Mouse (Mus musculus) erythroblast, embryonic 14.5 days (primary cell): ENCODE results near the gene Gm49321. TPM values are rescaled to one million over a fixed set of nuclear protein-coding genes. Genes with fewer than 3 reads are reported as not detected.

ENCODE experiments used
- H3K27me3 ChIP-seq: 2 replicates; pipeline ENCODE4 v1.6.1; 2012; ENCODE audit warnings: inconsistent platforms; ENCODE audit not compliant: control insufficient read depth
- H3K36me3 ChIP-seq: 2 replicates; pipeline ENCODE4 v1.6.1; 2012; ENCODE audit warnings: mild to moderate bottlenecking, inconsistent platforms; ENCODE audit not compliant: control insufficient read depth
- H3K4me1 ChIP-seq: 2 replicates; pipeline ENCODE4 v1.6.1; 2012; ENCODE audit warnings: inconsistent platforms; ENCODE audit not compliant: control insufficient read depth
- H3K4me3 ChIP-seq: replicated peaks from 2 replicates; pipeline ENCODE3; 2012; ENCODE audit warnings: moderate library complexity, mild to moderate bottlenecking, inconsistent platforms
- H3K9me3 ChIP-seq: 2 replicates; pipeline ENCODE4 v1.6.1; 2012; ENCODE audit warnings: low read length, inconsistent platforms, mixed read lengths; ENCODE audit not compliant: control insufficient read depth
- GATA1 ChIP-seq: IDR thresholded peaks from 2 replicates; pipeline ENCODE4 v1.6.1; 2012; ENCODE audit warnings: low read length, inconsistent platforms, mixed read lengths
- TAL1 ChIP-seq: IDR thresholded peaks from 3 replicates; pipeline ENCODE4 v1.6.1; 2012; ENCODE audit warnings: low read length, inconsistent platforms, mixed read lengths
- polyA plus RNA-seq: library from polyadenylated mRNA; stranded (reverse); fragments of >175 nt; gene quantifications from 2 replicates; pipeline ENCODE4 v1.2.3, GENCODE M21; 2012

Gm49321 gene
- polyA plus RNA-seq, 1 experiment = not detected

DNA sequence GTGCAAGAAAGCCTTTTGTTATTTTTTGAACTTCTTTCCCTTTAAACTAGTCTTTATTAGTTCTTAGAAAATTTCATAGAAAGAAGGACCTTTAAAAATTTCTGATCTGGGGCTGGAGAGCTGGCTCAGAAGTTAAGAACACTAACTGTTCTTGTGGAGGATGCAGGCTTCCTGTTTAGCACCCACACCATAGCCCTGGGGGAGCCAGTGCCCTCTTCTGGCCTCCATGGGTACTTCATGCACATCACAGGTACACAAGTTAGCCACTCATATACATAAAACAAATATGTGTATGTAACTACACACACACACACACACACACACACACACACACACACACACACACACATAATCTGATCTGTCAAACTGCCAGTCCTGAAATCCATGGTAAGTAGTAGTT, 52.1 kb downstream of the Gm49321 start:
- Histone ChIP-seq H3K4me1 (no peaks in the 10 kb centered on the region), H3K9me3 (no peaks in the 10 kb centered on the region), H3K4me3 (no peak overlapping the region), H3K36me3 (peaks cover 9% of the 10 kb centered on the region), H3K27me3 (no peaks in the 10 kb centered on the region)
- no peak for TF ChIP-seq TAL1

DNA sequence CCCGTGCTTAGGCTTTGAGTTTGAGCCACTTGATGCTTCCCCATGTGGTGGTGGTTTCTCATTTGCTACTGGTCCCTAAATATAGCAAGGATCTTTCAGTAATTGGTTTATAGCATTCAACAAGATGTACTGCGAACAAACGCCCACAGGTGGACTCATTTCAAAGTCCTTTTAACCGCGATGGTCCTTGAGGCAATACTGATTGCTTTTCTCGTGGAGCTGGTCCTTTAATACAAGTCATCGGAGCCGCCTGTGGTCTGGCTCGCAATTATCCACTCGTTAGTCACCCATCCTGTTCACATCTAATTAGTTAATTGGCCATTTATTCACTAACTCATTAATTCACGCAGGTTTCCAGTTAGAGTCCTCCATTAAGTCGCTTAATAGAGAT, 59.4 kb downstream of the Gm49321 start:
- Histone ChIP-seq H3K36me3 (no peaks in the 10 kb centered on the region), H3K4me3 (no peak overlapping the region), H3K9me3 (no peaks in the 10 kb centered on the region), H3K4me1 (no peaks in the 10 kb centered on the region), H3K27me3 (peaks cover 36% of the 10 kb centered on the region)
- TF ChIP-seq GATA1 (no peak), TAL1 (no peak)

- no peak within 1 kb of the TSS for H3K4me3 ChIP-seq
These were observed 60.1 kb downstream of the Gm49321 start, which contains the start of gene Syt16 for GRCm38 (mm10) chr12:73997297-73998127. Gene Syt16, plus strand, starts transcription at chr12:73997661.

GRCm38 (mm10) chr12:73998128-73998456, 60.6 kb downstream of the Gm49321 start:
- Histone ChIP-seq H3K4me3 (no peak overlapping the region), H3K9me3 (no peaks in the 10 kb centered on the region), H3K27me3 (peaks cover 36% of the 10 kb centered on the region), H3K4me1 (no peaks in the 10 kb centered on the region), H3K36me3 (no peaks in the 10 kb centered on the region)
- TF ChIP-seq GATA1 = no peak
- TF ChIP-seq TAL1 = no peak

More at GRCm38 (mm10) chr12:73997297-73998127, 60.1 kb downstream of the Gm49321 start, which contains the start of gene Syt16:
- Histone ChIP-seq H3K4me1 (no peaks in the 10 kb centered on the region), H3K9me3 (no peaks in the 10 kb centered on the region), H3K27me3 (peaks cover 36% of the 10 kb centered on the region), H3K36me3 (no peaks in the 10 kb centered on the region)
- TF ChIP-seq GATA1 (no peak), TAL1 (no peak)

DNA sequence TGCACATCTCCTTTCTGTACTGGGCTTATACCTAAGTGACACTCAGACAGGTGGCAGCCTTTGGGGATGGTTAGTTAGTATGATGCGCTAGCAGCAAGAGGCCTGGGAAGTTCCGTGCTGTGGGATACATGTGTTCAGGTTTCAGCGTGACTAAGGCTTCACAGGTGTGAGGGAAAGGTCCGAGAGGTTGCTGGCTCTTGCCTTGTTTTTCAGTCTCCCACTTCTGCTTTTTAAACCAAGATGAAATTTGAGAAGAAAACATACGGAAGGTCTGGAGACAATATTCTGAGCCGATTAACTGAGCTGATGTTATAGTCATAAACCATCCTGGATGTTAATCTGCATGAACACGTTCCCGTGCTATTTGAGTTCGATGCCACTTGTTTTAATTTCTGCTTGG, 65.0 kb downstream of the Gm49321 start:
- H3K4me3 ChIP-seq = no peak overlapping the region
- no peaks in the 10 kb centered on the region for H3K36me3 ChIP-seq
- no peaks in the 10 kb centered on the region for H3K4me1 ChIP-seq
- peaks cover 21% of the 10 kb centered on the region for H3K27me3 ChIP-seq
- no peaks in the 10 kb centered on the region for H3K9me3 ChIP-seq
- TF ChIP-seq TAL1 = no peak
- no peak for TF ChIP-seq GATA1

DNA sequence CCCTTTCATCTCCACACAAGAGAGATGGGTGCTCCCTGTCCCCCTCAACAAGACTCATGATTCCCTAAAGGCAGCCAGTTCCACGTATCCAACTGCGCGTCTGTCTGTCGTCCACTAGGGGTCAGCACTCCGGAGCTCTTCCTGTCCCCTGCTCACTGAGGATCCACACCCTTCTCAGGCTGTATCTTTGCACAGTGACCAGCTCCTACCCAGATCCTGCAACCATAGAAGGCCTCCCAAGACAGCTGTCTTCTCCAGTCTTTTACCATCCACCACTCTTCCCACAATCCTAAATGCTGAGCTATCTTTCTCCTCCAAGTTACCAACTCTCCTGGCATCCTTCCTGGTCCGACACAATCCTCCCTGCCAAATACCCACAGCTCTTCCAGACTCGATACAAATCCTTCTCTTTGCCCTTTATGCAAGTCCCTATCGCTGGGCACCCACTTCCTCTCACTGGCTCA, 72.0 kb downstream of the Gm49321 start:
- H3K27me3 ChIP-seq = no peaks in the 10 kb centered on the region
- TF ChIP-seq TAL1 (no peak), GATA1 (no peak)
- H3K36me3 ChIP-seq = no peaks in the 10 kb centered on the region
- no peak overlapping the region for H3K4me3 ChIP-seq
- H3K9me3 ChIP-seq = no peaks in the 10 kb centered on the region
- no peaks in the 10 kb centered on the region for H3K4me1 ChIP-seq

- Histone ChIP-seq H3K4me3 (no peak overlapping the region), H3K9me3 (no peaks in the 10 kb centered on the region), H3K27me3 (no peaks in the 10 kb centered on the region), H3K4me1 (no peaks in the 10 kb centered on the region), H3K36me3 (no peaks in the 10 kb centered on the region)
- TF ChIP-seq GATA1 (no peak), TAL1 (no peak)
These were observed 76.3 kb downstream of the Gm49321 start for GRCm38 (mm10) chr12:74013739-74014138.

DNA sequence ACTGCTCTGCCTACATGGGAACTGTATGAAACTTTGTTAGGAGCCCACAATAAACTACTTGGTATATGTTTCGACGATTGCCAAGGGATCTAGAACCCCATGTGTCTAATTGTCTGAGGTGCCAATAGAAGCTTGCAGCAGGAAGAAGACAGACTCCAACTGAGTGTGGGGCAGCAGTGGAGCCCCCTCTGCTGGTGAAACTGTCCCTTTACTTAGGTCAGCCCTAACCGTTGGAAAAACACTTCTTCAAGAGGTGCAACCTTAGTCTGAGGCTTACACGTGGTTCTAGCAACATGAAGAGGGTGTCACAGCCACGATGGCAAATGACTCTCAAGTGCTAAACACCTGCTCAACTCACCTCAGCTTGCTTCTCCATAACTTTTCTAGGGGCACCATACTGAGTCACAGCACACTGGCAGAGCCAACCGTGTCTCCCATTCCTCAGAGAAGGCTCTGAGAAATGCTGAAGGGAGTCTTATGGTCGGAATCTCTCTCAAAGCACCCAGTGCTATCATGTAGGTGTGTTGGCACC, 77.4 kb downstream of the Gm49321 start:
- no peak for TF ChIP-seq TAL1
- TF ChIP-seq GATA1 = no peak
- H3K4me3 ChIP-seq = no peak overlapping the region
- H3K27me3 ChIP-seq = no peaks in the 10 kb centered on the region
- no peaks in the 10 kb centered on the region for H3K4me1 ChIP-seq
- no peaks in the 10 kb centered on the region for H3K9me3 ChIP-seq
- H3K36me3 ChIP-seq = no peaks in the 10 kb centered on the region

DNA sequence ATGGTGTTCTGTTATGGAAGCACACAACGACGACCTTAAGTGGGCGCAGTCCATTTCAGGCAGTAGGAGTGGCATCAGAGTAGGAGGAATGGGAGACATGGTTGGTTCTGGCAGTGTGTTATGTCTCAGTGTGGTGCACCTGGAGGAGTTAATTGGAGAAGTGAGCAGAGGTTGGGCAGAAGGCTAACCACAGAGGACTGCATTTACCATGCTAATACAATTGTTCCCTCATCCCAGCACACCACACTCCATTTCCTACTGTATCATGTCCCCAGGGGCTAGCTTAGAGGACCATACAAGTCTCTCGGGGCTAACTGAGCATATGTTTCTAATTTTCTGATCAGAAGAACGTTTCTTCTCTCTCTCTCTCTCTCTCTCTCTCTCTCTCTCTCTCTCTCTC, 78.0 kb downstream of the Gm49321 start:
- Histone ChIP-seq H3K36me3 (no peaks in the 10 kb centered on the region), H3K27me3 (no peaks in the 10 kb centered on the region), H3K4me3 (no peak overlapping the region), H3K4me1 (no peaks in the 10 kb centered on the region), H3K9me3 (no peaks in the 10 kb centered on the region)
- no peak for TF ChIP-seq GATA1
- no peak for TF ChIP-seq TAL1

Other genes with a start within 250 kb of the Gm49321 start
- gene Hif1a, start 36.3 kb upstream of the Gm49321 start, polyA plus RNA-seq = 0.09 and 0.10 TPM in 2 replicates
- 0.18 TPM in 1 of 2 replicates, not detected in the other for gene Snapc1, start 26.8 kb downstream of the Gm49321 start, polyA plus RNA-seq
- gene Syt16, start 60.0 kb downstream of the Gm49321 start, polyA plus RNA-seq = not detected in 2 replicates